Mouse (Mus musculus): ENCODE measurements around the gene Hnrnpa3.

Gene Hnrnpa3

GRCm38 (mm10) chr2:75703375-75704181 is 44.5 kb downstream of the Hnrnpa3 start:
- DNase-seq (ENCODE audit: low spot score): peak; percentile 88

- peak; percentile 97 for DNase-seq (ENCODE audit: low spot score)
Measured at GRCm38 (mm10) chr2:75704234-75705161, 45.4 kb downstream of the Hnrnpa3 start, which contains the start of gene Nfe2l2. Gene Nfe2l2, minus strand, starts transcription at chr2:75704641.

GRCm38 (mm10) chr2:75705162-75705752 is 46.2 kb downstream of the Hnrnpa3 start:
- no peak for DNase-seq (ENCODE audit: low spot score)

GRCm38 (mm10) chr2:75706435-75706834 is 47.4 kb downstream of the Hnrnpa3 start:
- no peak for DNase-seq (ENCODE audit: low spot score)

GRCm38 (mm10) chr2:75707420-75707819 is 48.4 kb downstream of the Hnrnpa3 start:
- no peak for DNase-seq (ENCODE audit: low spot score)

GRCm38 (mm10) chr2:75713083-75713482 is 54.0 kb downstream of the Hnrnpa3 start:
- no peak for DNase-seq (ENCODE audit: low spot score)

- no peak for DNase-seq (ENCODE audit: low spot score)
Measured at GRCm38 (mm10) chr2:75714766-75715165, 55.7 kb downstream of the Hnrnpa3 start.

- no peak for DNase-seq (ENCODE audit: low spot score)
Measured at GRCm38 (mm10) chr2:75716046-75717016, 57.3 kb downstream of the Hnrnpa3 start.

All from spleen, adult 12 weeks (tissue).